Mouse (Mus musculus) Patski (cell line): Measurements from ENCODE around the gene Acp4. TPM values are rescaled to one million over a fixed set of nuclear protein-coding genes. Genes with fewer than 3 reads are reported as not detected.
"Not testable (repeated sequence)": the region's sequence is repeated elsewhere in the genome, so short reads cannot be mapped to it uniquely, and the experiment has no call there.

ENCODE experiments used
- ATAC-seq: fragments of 100-300 bp; one replicate; pipeline ENCODE4 v1.8.0; 2021
- CTCF ChIA-PET: fragments of 350-600 bp; sonication (Branson Sonifier 250); formaldehyde crosslinking; loops from one replicate; lab custom pipeline; 2022; ENCODE audit warnings: inconsistent platforms; lab: Charles Lee
- POLR2A ChIA-PET: fragments of 350-600 bp; sonication (Branson Sonifier 250); formaldehyde crosslinking; loops from one replicate; lab custom pipeline; 2022; ENCODE audit warnings: antibody characterized with exemption, inconsistent platforms; lab: Charles Lee
- DNase-seq: peaks from one replicate; pipeline ENCODE4 v3.0.0-alpha.2; 2011; ENCODE audit warnings: low read depth, low spot score
- H3K27me3 ChIP-seq: fragments of 371-371 bp; one replicate; pipeline ENCODE4 v1.5.1; 2021
- CTCF ChIP-seq: fragments of 100-300 bp; IDR thresholded peaks from one replicate; pipeline ENCODE4 v1.5.1; 2021
- in situ Hi-C: fragments of 300-500 bp; cut with MboI; formaldehyde crosslinking; loops from 3 replicates; pipeline ENCODE4 v1.11.1; 2018; ENCODE audit warnings: low pct_unique_long_range_greater_than_20kb, mixed read lengths
- polyA plus RNA-seq: library from polyadenylated mRNA; unstranded; gene quantifications from one replicate; pipeline ENCODE4 v1.2.3, GENCODE M21; 2021

Acp4 gene
- polyA plus RNA-seq, 1 experiment from 2014 or later = not detected

DNA sequence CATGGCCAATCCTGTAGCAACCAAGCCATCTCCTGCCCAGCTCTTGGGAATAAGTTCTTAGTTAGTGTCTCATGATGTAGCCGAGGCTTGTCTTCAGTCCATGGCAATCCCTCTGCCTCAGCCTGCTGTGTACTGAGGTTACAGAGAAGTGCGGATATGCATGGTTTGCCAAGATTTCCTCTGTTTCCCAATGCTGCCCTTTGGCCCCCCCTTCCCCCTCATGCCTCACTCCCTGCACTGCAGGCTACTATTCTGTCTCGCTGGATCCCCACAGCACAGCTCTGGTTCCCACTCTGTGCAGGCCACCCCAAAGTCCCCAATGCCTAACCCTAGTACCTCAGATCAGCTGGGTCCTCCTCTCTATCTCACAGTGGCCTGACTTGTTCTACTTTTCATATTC is 48.9 kb downstream of the Acp4 start:
- ATAC-seq (no peak), DNase-seq (no peak)
- POLR2A ChIA-PET = no interaction called here
- TF ChIP-seq CTCF = no peak
- in situ Hi-C loops = no loop called here
- H3K27me3 ChIP-seq = no peaks in the 10 kb centered on the region
- CTCF ChIA-PET = no interaction called here

DNA sequence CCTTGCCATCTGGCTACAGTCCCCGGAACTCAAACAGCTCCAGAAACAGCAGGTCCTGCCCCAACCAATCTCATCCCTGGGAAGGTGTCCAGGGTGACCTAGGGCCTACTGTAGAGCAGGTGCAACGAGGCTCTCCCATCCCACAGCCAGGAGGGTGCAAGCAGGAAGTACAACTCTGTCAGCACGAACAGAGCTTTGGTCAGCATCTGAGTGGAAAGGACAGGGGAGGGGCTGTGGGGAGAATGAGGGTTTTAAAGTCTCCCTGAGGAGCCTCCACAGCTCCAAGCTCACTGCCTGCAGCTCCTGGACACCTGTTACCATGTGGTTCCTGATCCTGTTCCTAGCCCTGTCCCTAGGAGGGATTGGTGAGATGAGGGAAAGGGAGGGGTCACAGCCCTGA is 50.0 kb downstream of the Acp4 start, which contains the start of gene Klk1b4:
Klk1b4 (plus strand) TSS at position 301 of the 400 bp plus-strand sequence.
- H3K27me3 ChIP-seq, DNase-seq, in situ Hi-C loops, ATAC-seq, POLR2A ChIA-PET, CTCF ChIA-PET: not testable (repeated sequence)

Other genes starting within 250 kb of the Acp4 start
- gene Klk1b26, start 245.2 kb downstream of the Acp4 start, polyA plus RNA-seq = not detected
- gene Klk1b27, start 205.1 kb downstream of the Acp4 start, polyA plus RNA-seq = not detected
- gene Klk1b21, start 155.1 kb downstream of the Acp4 start, polyA plus RNA-seq = not detected
- not detected for gene Klk1b22, start 144.7 kb downstream of the Acp4 start, polyA plus RNA-seq
- not detected for gene Klk1b16, start 120.6 kb downstream of the Acp4 start, polyA plus RNA-seq
- gene Klk1b24, start 69.1 kb downstream of the Acp4 start, polyA plus RNA-seq = not detected
- gene Klk1b3, start 59.2 kb downstream of the Acp4 start, polyA plus RNA-seq = not detected
- not detected for gene Klk1b4, start 49.9 kb downstream of the Acp4 start, polyA plus RNA-seq
- not detected for gene Klk1b5, start 41.4 kb downstream of the Acp4 start, polyA plus RNA-seq
- not detected for gene Klk1, start 32.0 kb downstream of the Acp4 start, polyA plus RNA-seq
- not detected for gene Gm36864, start 21.2 kb downstream of the Acp4 start, polyA plus RNA-seq
- 0.23 TPM for gene 1700028J19Rik, start 10.7 kb downstream of the Acp4 start, polyA plus RNA-seq
- gene 2410002F23Rik, start 10.7 kb downstream of the Acp4 start, polyA plus RNA-seq = 32.3 TPM
- not detected for gene Gm15517, start 4.1 kb upstream of the Acp4 start, polyA plus RNA-seq
- gene Clec11a, start 49.5 kb upstream of the Acp4 start, polyA plus RNA-seq = 0.68 TPM
- 1.9 TPM for gene Shank1, start 52.9 kb upstream of the Acp4 start, polyA plus RNA-seq
- 6.4 TPM for gene Syt3, start 126.7 kb upstream of the Acp4 start, polyA plus RNA-seq
- gene 1700008O03Rik, start 128.4 kb upstream of the Acp4 start, polyA plus RNA-seq = 0.98 TPM
- 0.03 TPM for gene Lrrc4b, start 171.6 kb upstream of the Acp4 start, polyA plus RNA-seq
- gene Aspdh, start 208.0 kb upstream of the Acp4 start, polyA plus RNA-seq = not detected
- gene Josd2, start 210.6 kb upstream of the Acp4 start, polyA plus RNA-seq = 70.4 TPM
- 249 TPM for gene Emc10, start 239.2 kb upstream of the Acp4 start, polyA plus RNA-seq
- gene Fam71e1, start 239.2 kb upstream of the Acp4 start, polyA plus RNA-seq = 6.9 TPM